Mouse (Mus musculus) cerebellum, adult 2 months (tissue): ENCODE data around the gene Clec2l. TPM values are rescaled to one million over a fixed set of nuclear protein-coding genes. Genes with fewer than 3 reads are reported as not detected.
A peak's percentile ranks its signal among the peaks of the same experiment; 100 is the strongest.

Source experiments
- DNase-seq, 2 experiments: peaks; one replicate each; pipeline ENCODE4 v3.0.0; 2021
- H3K27ac ChIP-seq: fragments of 200-500 bp; 2 replicates; pipeline ENCODE4 v1.5.1; 2012; ENCODE audit warnings: low read length, control low read depth, inconsistent platforms; ENCODE audit not compliant: insufficient read depth
- H3K27me3 ChIP-seq: fragments of 200-500 bp; 2 replicates; pipeline ENCODE4 v1.6.1; 2012; ENCODE audit warnings: inconsistent platforms, mild to moderate bottlenecking, low read length, moderate library complexity; ENCODE audit not compliant: control insufficient read depth, insufficient read depth
- H3K4me1 ChIP-seq: fragments of 200-500 bp; 2 replicates; pipeline ENCODE4 v1.6.1; 2011; ENCODE audit warnings: low read length; ENCODE audit not compliant: control insufficient read depth, insufficient read depth
- H3K4me3 ChIP-seq: fragments of 200-500 bp; replicated peaks from 2 replicates; pipeline ENCODE3; 2011; ENCODE audit warnings: mild to moderate bottlenecking, low read depth, low read length, control low read depth; ENCODE audit not compliant: insufficient read depth
- CTCF ChIP-seq: fragments of 200-500 bp; IDR thresholded peaks from 2 replicates; pipeline ENCODE4 v1.5.1; 2011; ENCODE audit warnings: low read depth, mild to moderate bottlenecking, control low read depth, low read length, moderate library complexity, borderline replicate concordance; ENCODE audit not compliant: insufficient read depth
- POLR2A ChIP-seq: fragments of 200-500 bp; IDR thresholded peaks from 2 replicates; pipeline ENCODE4 v1.6.1; 2011; ENCODE audit warnings: low read length, control low read depth, borderline replicate concordance; ENCODE audit not compliant: insufficient read depth
- WGBS: fragments of 180-500 bp; shearing (Covaris S2); methylation state at CpG from one replicate; pipeline ENCODE4 v1.1.7; 2018; 5-methylcytosine and 5-hydroxymethylcytosine counted together
- polyA plus RNA-seq: library from polyadenylated mRNA; depleted of rRNA; stranded (reverse); fragments of >200 nt; gene quantifications from 2 replicates; pipeline ENCODE4 v1.2.3, GENCODE M21; 2012

The Clec2l gene
- polyA plus RNA-seq, 1 experiment: 226 TPM

GRCm38 (mm10) chr6:38691052-38691451 is 28.2 kb downstream of the Clec2l start:
- no peak for TF ChIP-seq CTCF
- TF ChIP-seq POLR2A: no peak
- Histone ChIP-seq H3K27ac (no peak overlapping the region), H3K4me1 (no peaks in the 10 kb centered on the region), H3K4me3 (no peak overlapping the region), H3K27me3 (no peaks in the 10 kb centered on the region)
- WGBS: 91% methylated on average over 5 of the region's 5 CpGs
- no peak for DNase-seq

- no peak for DNase-seq
- TF ChIP-seq POLR2A (no peak), CTCF (no peak)
- 94% methylated on average over 6 of the region's 6 CpGs for WGBS
- H3K4me1 ChIP-seq: no peaks in the 10 kb centered on the region
- H3K27ac ChIP-seq: no peak overlapping the region
- H3K27me3 ChIP-seq: no peaks in the 10 kb centered on the region
- H3K4me3 ChIP-seq: no peak overlapping the region
Measured at GRCm38 (mm10) chr6:38692556-38692955, 29.7 kb downstream of the Clec2l start.

GRCm38 (mm10) chr6:38695380-38696054 is 32.6 kb downstream of the Clec2l start:
- DNase-seq: peak; percentile 73 to 80
- no peak overlapping the region for H3K4me3 ChIP-seq
- no peaks in the 10 kb centered on the region for H3K4me1 ChIP-seq
- no peak overlapping the region for H3K27ac ChIP-seq
- TF ChIP-seq CTCF: peak; percentile 84
- no peak for TF ChIP-seq POLR2A
- whole genome bisulfite sequencing: 25% methylated on average over 9 of the region's 9 CpGs
- H3K27me3 ChIP-seq: no peaks in the 10 kb centered on the region

- no peak for DNase-seq
- Histone ChIP-seq H3K4me3 (no peak overlapping the region), H3K27me3 (no peaks in the 10 kb centered on the region), H3K4me1 (no peaks in the 10 kb centered on the region), H3K27ac (no peak overlapping the region)
- WGBS: 70% methylated on average over 9 of the region's 9 CpGs
- TF ChIP-seq CTCF: no peak
- no peak for TF ChIP-seq POLR2A
Measured at GRCm38 (mm10) chr6:38696570-38696969, 33.7 kb downstream of the Clec2l start.

- TF ChIP-seq POLR2A: no peak
- no peak for TF ChIP-seq CTCF
- WGBS: 94% methylated on average over 18 of the region's 18 CpGs
- DNase-seq: no peak
- Histone ChIP-seq H3K4me1 (no peaks in the 10 kb centered on the region), H3K4me3 (no peak overlapping the region), H3K27ac (no peak overlapping the region), H3K27me3 (no peaks in the 10 kb centered on the region)
Measured at GRCm38 (mm10) chr6:38698233-38698889, 35.5 kb downstream of the Clec2l start.

GRCm38 (mm10) chr6:38701421-38701820 is 38.6 kb downstream of the Clec2l start:
- Histone ChIP-seq H3K4me1 (no peaks in the 10 kb centered on the region), H3K27ac (no peak overlapping the region), H3K4me3 (no peak overlapping the region), H3K27me3 (no peaks in the 10 kb centered on the region)
- TF ChIP-seq CTCF: no peak
- 65% methylated on average over 2 of the region's 2 CpGs for WGBS
- no peak for DNase-seq

GRCm38 (mm10) chr6:38702810-38703399 is 40.0 kb downstream of the Clec2l start:
- no peaks in the 10 kb centered on the region for H3K4me1 ChIP-seq
- H3K27me3 ChIP-seq: no peaks in the 10 kb centered on the region
- H3K4me3 ChIP-seq: no peak overlapping the region
- 45% methylated on average over 6 of the region's 6 CpGs for WGBS
- no peak for TF ChIP-seq POLR2A
- TF ChIP-seq CTCF: no peak
- H3K27ac ChIP-seq: no peak overlapping the region
- DNase-seq: peak in 1 of 2 experiments; percentile 28

GRCm38 (mm10) chr6:38703526-38703925 is 40.7 kb downstream of the Clec2l start:
- no peak for DNase-seq
- no peak overlapping the region for H3K27ac ChIP-seq
- no peaks in the 10 kb centered on the region for H3K4me1 ChIP-seq
- no peak overlapping the region for H3K4me3 ChIP-seq
- no peaks in the 10 kb centered on the region for H3K27me3 ChIP-seq
- WGBS: 90% methylated on average over 6 of the region's 6 CpGs
- TF ChIP-seq POLR2A (no peak), CTCF (no peak)
